Comparison of ENCODE assay signal across 9 mouse cellular contexts in the genomic region with DNA sequence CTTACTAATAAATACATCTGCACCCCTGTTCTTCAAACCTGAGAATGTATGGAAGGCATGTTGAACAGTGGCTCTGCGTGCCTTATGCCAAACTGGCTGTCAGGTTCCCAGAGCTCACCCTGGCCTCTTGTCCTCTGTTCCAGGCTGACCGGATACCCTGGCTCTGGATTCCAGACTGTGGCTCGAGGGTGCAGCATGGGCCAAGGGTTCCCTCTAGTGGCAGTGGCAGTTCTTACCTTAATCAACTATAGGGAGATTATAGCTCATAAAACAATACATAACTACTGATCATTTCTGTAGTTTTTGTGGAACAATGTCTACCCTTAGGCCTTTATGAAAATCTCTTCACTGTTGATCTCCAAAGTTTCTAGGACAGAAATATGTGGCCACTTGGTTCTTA. TPM values are rescaled to one million over a fixed set of nuclear protein-coding genes. Genes with fewer than 3 reads are reported as not detected.
DNase-seq lines count a peak whose midpoint lies in the region; ATAC-seq and TF ChIP-seq lines count a peak whose summit lies in the region.
"Had no signal": no experiment of that assay in that cellular context is flagged by ENCODE, and none has a peak within 500 bp of the region (broad histone marks: within the 10 kb centered on the region; RNA-seq: fewer than 3 reads in every experiment).

No protein-coding gene starts in this region.

- TF ChIP-seq RAD21 in MEL (IDR thresholded peaks at IDR 0.05; ENCODE audit: low read depth, low read length), result peak; percentile 72

- H3K36me3 ChIP-seq in midbrain, embryonic 14.5 days (ENCODE audit: control insufficient read depth, insufficient read depth, low read length), result no peaks in the 10 kb centered on the region
- H3K36me3 ChIP-seq in midbrain, embryonic 11.5 days (ENCODE audit: control insufficient read depth, insufficient read depth, low read length), result no peaks in the 10 kb centered on the region
- no peaks in the 10 kb centered on the region for H3K36me3 ChIP-seq in MEL (ENCODE audit: control insufficient read depth in 1 of 2, insufficient read depth in 2 of 2, low read length in 2 of 2)
- H3K36me3 ChIP-seq: embryonic facial prominence, embryonic 13.5 days; neural tube, embryonic 13.5 days had no signal

- no peak for TF ChIP-seq POLR2A in MEL (IDR thresholded peaks at IDR 0.05; ENCODE audit: control insufficient read depth in 1 of 2, insufficient read depth in 1 of 2, low read depth in 1 of 2, low read length in 2 of 2, poor library complexity in 1 of 2)
- TF ChIP-seq POLR2A in bone marrow, adult 2 months (IDR thresholded peaks at IDR 0.05; ENCODE audit: borderline replicate concordance, control insufficient read depth, low read depth, low read length), result no peak

- no peak for TF ChIP-seq EP300 in MEL (IDR thresholded peaks at IDR 0.05; ENCODE audit: low read depth in 1 of 2, low read length in 2 of 2)

- no peak overlapping the region for H3K4me2 ChIP-seq in midbrain, embryonic 14.5 days (ENCODE audit: low read length)
- H3K4me2 ChIP-seq in midbrain, embryonic 11.5 days, result no peak overlapping the region
- H3K4me2 ChIP-seq: embryonic facial prominence, embryonic 13.5 days; neural tube, embryonic 13.5 days had no signal

- no peaks in the 10 kb centered on the region for H3K9me3 ChIP-seq in midbrain, embryonic 14.5 days (ENCODE audit: control insufficient read depth, low read length)
- H3K9me3 ChIP-seq in midbrain, embryonic 11.5 days (ENCODE audit: control insufficient read depth, low read length), result no peaks in the 10 kb centered on the region
- H3K9me3 ChIP-seq in MEL (replicated peaks; ENCODE audit: insufficient read depth, low read length), result no peaks in the 10 kb centered on the region
- H3K9me3 ChIP-seq: embryonic facial prominence, embryonic 13.5 days; neural tube, embryonic 13.5 days had no signal

- H3K9ac ChIP-seq in midbrain, embryonic 14.5 days (replicated peaks; ENCODE audit: low read length), result no peak overlapping the region
- no peak overlapping the region for H3K9ac ChIP-seq in midbrain, embryonic 11.5 days (ENCODE audit: low read length)
- H3K9ac ChIP-seq in MEL (ENCODE audit: control insufficient read depth, low read depth, low read length, poor library complexity, severe bottlenecking), result no peak overlapping the region
- H3K9ac ChIP-seq: embryonic facial prominence, embryonic 13.5 days; neural tube, embryonic 13.5 days had no signal

- peak; percentile 48 to 71 (median 62) for TF ChIP-seq CTCF in MEL (IDR thresholded peaks at IDR 0.05 in 2 of 3, conservative IDR thresholded peaks at IDR 0.05 in 1 of 3; ENCODE audit: control insufficient read depth in 1 of 3, insufficient read depth in 1 of 3, low read depth in 2 of 3, low read length in 3 of 3, poor library complexity in 1 of 3, severe bottlenecking in 1 of 3)
- TF ChIP-seq CTCF in bone marrow, adult 2 months (IDR thresholded peaks at IDR 0.05; ENCODE audit: control insufficient read depth, insufficient read depth, low read length), result peak; percentile 65

- 59% methylated on average over 3 of the region's 3 CpGs for WGBS in midbrain, embryonic 14.5 days
- 69% methylated on average over 3 of the region's 3 CpGs for WGBS in midbrain, embryonic 11.5 days
- WGBS in bone marrow, adult 2 months, result 34% methylated on average over 3 of the region's 3 CpGs

- no peak overlapping the region for H3K27ac ChIP-seq in midbrain, embryonic 14.5 days (replicated peaks; ENCODE audit: low read depth, low read length)
- no peak overlapping the region for H3K27ac ChIP-seq in midbrain, embryonic 11.5 days (ENCODE audit: low read depth, low read length)
- H3K27ac ChIP-seq in MEL (ENCODE audit: control insufficient read depth, low read depth, low read length), result no peak overlapping the region
- no peak overlapping the region for H3K27ac ChIP-seq in bone marrow, adult 2 months (ENCODE audit: control insufficient read depth, insufficient read depth, low read depth, low read length, poor library complexity)
- H3K27ac ChIP-seq: embryonic facial prominence, embryonic 13.5 days; neural tube, embryonic 13.5 days had no signal

- no peaks in the 10 kb centered on the region for H3K4me1 ChIP-seq in midbrain, embryonic 14.5 days (ENCODE audit: control insufficient read depth, insufficient read depth, low read length)
- no peaks in the 10 kb centered on the region for H3K4me1 ChIP-seq in midbrain, embryonic 11.5 days (ENCODE audit: control insufficient read depth, insufficient read depth, low read length)
- H3K4me1 ChIP-seq in MEL (ENCODE audit: control insufficient read depth in 1 of 2, insufficient read depth in 2 of 2, low read length in 2 of 2), result no peaks in the 10 kb centered on the region
- H3K4me1 ChIP-seq in bone marrow, adult 2 months (ENCODE audit: control insufficient read depth, insufficient read depth, low read length), result no peaks in the 10 kb centered on the region
- H3K4me1 ChIP-seq: embryonic facial prominence, embryonic 13.5 days; neural tube, embryonic 13.5 days had no signal

- peak; percentile 28 for DNase-seq in midbrain, embryonic 14.5 days
- DNase-seq in midbrain, embryonic 11.5 days (ENCODE audit: low spot score, missing footprints), result no peak
- DNase-seq in MEL (ENCODE audit: low read depth, low spot score), result peak; percentile 20
- DNase-seq in kidney, postnatal 10 days, result peak; percentile 69
- DNase-seq in mesoderm, embryonic 11.5 days (ENCODE audit: low read depth, low spot score), result peak; percentile 7

- H3K79me2 ChIP-seq in MEL (ENCODE audit: control insufficient read depth, insufficient read depth, low read length, poor library complexity), result no peaks in the 10 kb centered on the region

- H3K4me3 ChIP-seq in midbrain, embryonic 14.5 days (replicated peaks; ENCODE audit: low read depth, low read length), result no peak overlapping the region
- H3K4me3 ChIP-seq in midbrain, embryonic 11.5 days (ENCODE audit: low read depth, low read length), result no peak overlapping the region
- H3K4me3 ChIP-seq in MEL (ENCODE audit: control insufficient read depth in 1 of 2, insufficient read depth in 1 of 2, low read depth in 2 of 2, low read length in 2 of 2), result no peak overlapping the region
- no peak overlapping the region for H3K4me3 ChIP-seq in bone marrow, adult 2 months (replicated peaks; ENCODE audit: control insufficient read depth, low read depth, low read length)
- H3K4me3 ChIP-seq: embryonic facial prominence, embryonic 13.5 days; neural tube, embryonic 13.5 days had no signal

- ATAC-seq in midbrain, embryonic 14.5 days (ENCODE audit: low FRiP score, low TSS enrichment), result no peak
- ATAC-seq in midbrain, embryonic 11.5 days (ENCODE audit: low FRiP score), result no peak
- no peak for ATAC-seq in erythroblast, adult 5-6 weeks (replicated peaks; ENCODE audit: low FRiP score, poor library complexity, severe bottlenecking)

- H3K27me3 ChIP-seq in midbrain, embryonic 14.5 days (ENCODE audit: control insufficient read depth, insufficient read depth, low read length), result no peaks in the 10 kb centered on the region
- no peaks in the 10 kb centered on the region for H3K27me3 ChIP-seq in midbrain, embryonic 11.5 days (ENCODE audit: control insufficient read depth, insufficient read depth, low read length)
- H3K27me3 ChIP-seq in MEL (ENCODE audit: control insufficient read depth in 1 of 2, insufficient read depth in 2 of 2, low read length in 2 of 2), result peaks cover 16 to 26% of the 10 kb centered on the region in 2 experiments
- H3K27me3 ChIP-seq: embryonic facial prominence, embryonic 13.5 days; neural tube, embryonic 13.5 days had no signal

TF ChIP-seq in MEL, 35 proteins besides CTCF, POLR2A, EP300 and RAD21:
- TF ChIP-seq CHD2 (IDR thresholded peaks at IDR 0.05; ENCODE audit: low read length) (no peak), MEF2A (IDR thresholded peaks at IDR 0.05; ENCODE audit: extremely low read depth, insufficient replicate concordance, low read depth, low read length, poor library complexity, severe bottlenecking) (no peak), SMC3 (IDR thresholded peaks at IDR 0.05; ENCODE audit: low read depth, low read length) (peak; percentile 52), TBP (IDR thresholded peaks at IDR 0.05; ENCODE audit: low read depth, low read length) (no peak)
TF ChIP-seq in MEL: peak in this region for 1.

RNA-seq across cellular contexts. Expression of a gene that starts 22.2 kb away (rescaled TPM):
- polyA plus RNA-seq in midbrain, embryonic 14.5 days (2014; fragmentation: Nextera tagmentation; extraction: Ambion mirVana), result not detected in 2 replicates
- not detected in 2 replicates for polyA plus RNA-seq in midbrain, embryonic 11.5 days (2014; fragmentation: Nextera tagmentation; extraction: Ambion mirVana)
- total RNA-seq in MEL (2012; rRNA removed), result not detected in 2 replicates
- polyA plus RNA-seq in MEL (2012; ENCODE audit: insufficient read depth in 1 of 2, insufficient read length in 2 of 2, low read depth in 1 of 2, low replicate concordance in 2 of 2, missing spikeins in 1 of 2), result not detected
- not detected in 2 replicates for polyA plus RNA-seq in bone marrow, adult 2 months (2011; ENCODE audit: insufficient read depth, insufficient read length, low replicate concordance, missing spikeins)
- not detected in 2 replicates for total RNA-seq in erythroblast, adult 5-6 weeks (2015; ENCODE audit: low replicate concordance)
- not detected in 2 replicates for total RNA-seq in erythroblast, adult 5-6 weeks (2017; ENCODE audit: low replicate concordance)
- polyA plus RNA-seq: embryonic facial prominence, embryonic 13.5 days; neural tube, embryonic 13.5 days had no signal
